Mouse (Mus musculus) gastrocnemius, postnatal 4 days (tissue): ENCODE results near the gene Fscn3. TPM values are rescaled to one million over a fixed set of nuclear protein-coding genes. Genes with fewer than 3 reads are reported as not detected.

ENCODE experiments used
- DNase-seq, 2 experiments: peaks; one replicate each; pipeline ENCODE4 v3.0.0; 2021 to 2022; ENCODE audit warnings: low spot score in 2 of 2, mixed read lengths in 2 of 2
- total RNA-seq, 2 experiments: library from RNA; stranded (reverse); gene quantifications; 2 replicates each; pipeline ENCODE4 v1.2.3; 2021

The Fscn3 gene
- total RNA-seq, 2 experiments from 2014 or later: 0.13 TPM; not detected in 1

- DNase-seq: no peak
These were observed 58.4 kb downstream of the Fscn3 start for GRCm38 (mm10) chr6:28486008-28486407.

DNA sequence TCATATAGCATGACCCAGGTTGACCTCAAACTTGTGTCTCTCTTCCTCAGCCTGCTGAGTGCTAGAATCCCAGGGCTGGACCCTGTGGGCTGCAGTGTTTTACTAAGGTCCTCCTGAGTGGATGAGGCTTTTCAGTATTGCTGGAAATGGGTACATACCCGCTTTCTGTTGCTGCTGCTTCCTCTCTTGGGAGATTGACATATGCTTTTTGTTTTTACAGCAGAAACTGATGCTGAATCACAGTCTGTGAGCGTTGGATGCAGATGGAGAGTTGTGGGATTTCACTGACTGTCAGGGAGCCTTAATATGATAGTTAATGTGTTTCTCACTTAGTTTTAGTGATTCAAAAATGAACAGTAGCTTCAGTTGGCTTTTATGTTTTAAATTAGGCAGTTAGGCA lies 58.9 kb downstream of the Fscn3 start:
- DNase-seq: no peak

GRCm38 (mm10) chr6:28486905-28487304 lies 59.3 kb downstream of the Fscn3 start:
- DNase-seq: no peak

Other genes starting within 250 kb of the Fscn3 start
- 10 to 100 TPM; 11.1 to 14.9 TPM for gene Zfp800, start 29.8 kb upstream of the Fscn3 start, total RNA-seq
- 100 to 1,000 TPM; 150 to 165 TPM for gene Arf5, start 4.2 kb upstream of the Fscn3 start, total RNA-seq
- gene Gcc1, start 601 bp downstream of the Fscn3 start, total RNA-seq: 10 to 100 TPM in 1 of 2 experiments, 1 to 10 TPM in 1; 9.2 to 10.4 TPM
- gene Pax4, start 21.6 kb downstream of the Fscn3 start, total RNA-seq: not detected
- gene Snd1, start 47.4 kb downstream of the Fscn3 start, total RNA-seq: 10 to 100 TPM; 80.2 to 83.3 TPM